Mouse (Mus musculus): ENCODE results near the gene Hmga1. TPM values are rescaled to one million over a fixed set of nuclear protein-coding genes. Genes with fewer than 3 reads are reported as not detected.

Gene Hmga1
- 384 and 389 TPM in 2 replicates for polyA plus RNA-seq (2014; fragmentation: Nextera tagmentation; extraction: Ambion mirVana)

DNA sequence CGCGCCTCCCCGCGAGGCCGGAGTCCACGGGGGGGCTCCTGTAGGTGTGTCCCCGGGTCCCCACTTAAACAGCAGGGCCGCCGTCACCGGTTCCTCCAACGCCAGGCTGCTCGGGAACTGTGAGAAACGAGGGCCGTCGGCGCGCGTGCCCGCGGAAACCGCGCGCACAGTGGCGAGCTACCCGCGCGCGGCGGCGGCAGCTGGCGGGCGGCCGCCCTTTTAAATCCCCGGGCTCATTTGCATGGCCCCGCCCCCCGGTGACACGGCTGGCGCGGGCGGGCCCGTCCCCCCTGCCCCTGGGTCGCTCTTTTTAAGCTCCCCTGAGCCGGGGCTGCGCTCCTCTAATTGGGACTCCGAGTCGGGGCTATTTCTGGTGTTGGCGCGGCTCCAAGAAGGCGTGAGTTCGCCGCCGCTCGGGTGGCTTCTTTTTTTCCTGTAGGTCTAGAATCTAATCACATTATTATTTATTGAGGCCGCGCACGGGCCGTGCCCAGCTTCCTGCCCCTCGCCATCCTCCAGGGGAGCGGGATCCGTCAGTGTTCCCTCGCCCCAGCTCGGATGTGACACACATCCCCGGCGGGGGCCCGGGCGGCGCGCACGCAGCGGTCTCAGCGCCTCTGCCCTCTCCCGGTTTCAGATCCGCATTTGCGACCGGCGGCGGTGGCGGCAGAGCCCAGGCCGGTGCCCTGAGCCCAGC lies at the start of gene Hmga1:
TSS of gene Hmga1 (plus strand) at position 183 of the 697 bp plus-strand sequence.
- Histone ChIP-seq H3K4me3 (ENCODE audit: low read depth, low read length) (peak within 1 kb of the TSS; percentile 58), H3K4me1 (replicated peaks; ENCODE audit: control insufficient read depth, insufficient read depth, low read length) (peaks cover 15% of the 10 kb centered on the region), H3K27ac (ENCODE audit: low read depth) (peak within 1 kb of the TSS; percentile 92), H3K9me3 (ENCODE audit: control insufficient read depth, low read length) (no peaks in the 10 kb centered on the region), H3K36me3 (ENCODE audit: control insufficient read depth, insufficient read depth, low read length) (peaks cover 15% of the 10 kb centered on the region; the same call in 1 of the 2 replicates), H3K27me3 (replicated peaks; ENCODE audit: control insufficient read depth, insufficient read depth, low read length) (no peaks in the 10 kb centered on the region), H3K4me2 (ENCODE audit: low read length) (peak within 1 kb of the TSS; percentile 69), H3K9ac (ENCODE audit: low read length) (peak within 1 kb of the TSS; percentile 82)
- ATAC-seq (replicated peaks; ENCODE audit: low FRiP score, low TSS enrichment, low read depth) (peak; percentile 73), DNase-seq (ENCODE audit: low spot score) (peak; percentile 93)
- WGBS, result under 1% methylated on average over 79 of the region's 79 CpGs

DNA sequence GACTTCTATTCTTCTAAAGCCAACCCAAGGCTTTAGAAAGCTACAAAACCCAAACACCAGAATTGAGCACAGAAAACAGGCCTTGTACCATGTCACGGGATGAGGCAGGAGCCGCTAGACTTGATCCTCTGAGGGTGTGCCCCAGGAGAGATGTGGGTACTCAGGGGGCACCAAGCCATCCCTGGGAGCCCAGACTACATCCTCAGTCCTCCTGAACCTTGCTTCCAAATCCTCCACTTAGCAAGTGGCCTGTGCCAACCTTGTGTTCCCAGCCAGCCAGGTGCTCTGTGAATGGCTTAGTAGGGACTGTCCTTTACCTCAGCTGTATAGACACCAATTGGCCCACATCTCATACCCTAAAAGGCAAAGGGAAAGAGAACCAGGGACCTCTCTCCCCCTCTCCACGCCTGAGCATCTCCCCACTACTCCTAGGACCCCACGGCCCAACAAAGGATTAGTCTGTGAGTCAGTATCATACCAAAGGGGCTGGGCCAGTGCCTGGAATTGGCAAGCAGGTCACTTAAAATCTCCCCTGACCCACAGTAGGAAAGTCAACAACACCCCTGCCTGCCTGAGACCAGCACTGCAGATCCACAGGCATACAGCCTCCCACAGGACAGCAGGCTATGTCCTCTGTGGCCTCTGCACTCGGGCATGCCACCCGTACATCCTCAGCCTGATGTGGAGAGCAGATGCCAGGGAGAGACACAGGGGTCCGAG lies 49.3 kb upstream of the Hmga1 start:
- 80% methylated on average over 7 of the region's 7 CpGs for WGBS
- peaks cover 66% of the 10 kb centered on the region for H3K27me3 ChIP-seq (replicated peaks; ENCODE audit: control insufficient read depth, insufficient read depth, low read length)
- no peak overlapping the region for H3K27ac ChIP-seq (ENCODE audit: low read depth)
- H3K4me3 ChIP-seq (ENCODE audit: low read depth, low read length), result no peak overlapping the region
- DNase-seq (ENCODE audit: low spot score) (no peak), ATAC-seq (replicated peaks; ENCODE audit: low FRiP score, low TSS enrichment, low read depth) (no peak)
- no peaks in the 10 kb centered on the region for H3K36me3 ChIP-seq (ENCODE audit: control insufficient read depth, insufficient read depth, low read length)
- no peak overlapping the region for H3K4me2 ChIP-seq (ENCODE audit: low read length)
- H3K4me1 ChIP-seq (replicated peaks; ENCODE audit: control insufficient read depth, insufficient read depth, low read length), result peaks cover 16% of the 10 kb centered on the region
- no peaks in the 10 kb centered on the region for H3K9me3 ChIP-seq (ENCODE audit: control insufficient read depth, low read length)
- H3K9ac ChIP-seq (ENCODE audit: low read length), result no peak overlapping the region

DNA sequence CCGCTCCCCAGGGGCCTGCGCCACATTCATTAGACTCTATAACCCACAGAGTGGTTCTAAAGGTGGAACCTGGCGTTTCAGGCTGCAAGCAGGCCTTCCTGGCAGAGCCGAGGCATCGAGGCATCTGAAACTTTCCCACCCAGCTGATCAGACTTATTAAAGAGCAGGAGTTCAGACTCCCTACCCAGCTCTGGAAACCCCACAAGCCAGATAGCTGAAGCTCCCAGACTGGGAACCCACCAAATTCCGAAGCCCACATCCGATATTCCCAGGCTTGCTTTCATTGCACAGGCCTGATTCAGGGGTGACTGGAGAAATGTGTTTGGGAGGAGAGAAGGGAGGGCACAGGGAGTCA lies 48.7 kb upstream of the Hmga1 start:
- WGBS, result 87% methylated on average over 7 of the region's 7 CpGs
- ATAC-seq (replicated peaks; ENCODE audit: low FRiP score, low TSS enrichment, low read depth), result no peak
- no peak overlapping the region for H3K4me2 ChIP-seq (ENCODE audit: low read length)

DNA sequence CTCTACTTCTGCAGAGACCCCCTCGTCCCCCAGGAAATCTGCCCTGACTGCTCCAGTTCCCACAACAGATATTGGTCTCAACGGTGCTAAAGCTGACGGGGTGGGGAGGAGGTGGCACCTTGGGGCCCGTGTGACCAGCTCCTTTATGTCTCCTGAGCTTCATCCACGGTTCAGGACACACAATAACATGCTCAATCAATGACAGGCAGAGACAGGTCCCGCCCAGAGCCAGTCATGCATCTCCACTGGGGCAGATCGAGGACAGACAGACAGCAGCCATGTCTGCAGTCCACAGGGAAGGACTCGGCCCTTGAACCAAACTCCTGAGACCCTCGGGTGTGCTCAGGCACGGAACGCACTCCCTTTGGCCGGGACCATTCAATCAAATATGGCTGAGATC lies 48.3 kb upstream of the Hmga1 start:
- peaks cover 66% of the 10 kb centered on the region for H3K27me3 ChIP-seq (replicated peaks; ENCODE audit: control insufficient read depth, insufficient read depth, low read length)
- H3K9ac ChIP-seq (ENCODE audit: low read length), result no peak overlapping the region
- no peak overlapping the region for H3K4me3 ChIP-seq (ENCODE audit: low read depth, low read length)
- H3K4me1 ChIP-seq (replicated peaks; ENCODE audit: control insufficient read depth, insufficient read depth, low read length), result peaks cover 18% of the 10 kb centered on the region
- DNase-seq (ENCODE audit: low spot score) (no peak), ATAC-seq (replicated peaks; ENCODE audit: low FRiP score, low TSS enrichment, low read depth) (no peak)
- H3K27ac ChIP-seq (ENCODE audit: low read depth), result no peak overlapping the region
- H3K36me3 ChIP-seq (ENCODE audit: control insufficient read depth, insufficient read depth, low read length), result no peaks in the 10 kb centered on the region
- H3K4me2 ChIP-seq (ENCODE audit: low read length), result no peak overlapping the region
- 69% methylated on average over 12 of the region's 12 CpGs for WGBS
- H3K9me3 ChIP-seq (ENCODE audit: control insufficient read depth, low read length), result no peaks in the 10 kb centered on the region

More for the DNA sequence above, 48.7 kb upstream of the Hmga1 start:
- H3K27me3 ChIP-seq (replicated peaks; ENCODE audit: control insufficient read depth, insufficient read depth, low read length), result peaks cover 66% of the 10 kb centered on the region
- no peaks in the 10 kb centered on the region for H3K36me3 ChIP-seq (ENCODE audit: control insufficient read depth, insufficient read depth, low read length)
- DNase-seq (ENCODE audit: low spot score), result no peak
- no peaks in the 10 kb centered on the region for H3K9me3 ChIP-seq (ENCODE audit: control insufficient read depth, low read length)
- H3K4me3 ChIP-seq (ENCODE audit: low read depth, low read length), result no peak overlapping the region
- H3K9ac ChIP-seq (ENCODE audit: low read length), result no peak overlapping the region
- no peak overlapping the region for H3K27ac ChIP-seq (ENCODE audit: low read depth)
- peaks cover 17% of the 10 kb centered on the region for H3K4me1 ChIP-seq (replicated peaks; ENCODE audit: control insufficient read depth, insufficient read depth, low read length)

DNA sequence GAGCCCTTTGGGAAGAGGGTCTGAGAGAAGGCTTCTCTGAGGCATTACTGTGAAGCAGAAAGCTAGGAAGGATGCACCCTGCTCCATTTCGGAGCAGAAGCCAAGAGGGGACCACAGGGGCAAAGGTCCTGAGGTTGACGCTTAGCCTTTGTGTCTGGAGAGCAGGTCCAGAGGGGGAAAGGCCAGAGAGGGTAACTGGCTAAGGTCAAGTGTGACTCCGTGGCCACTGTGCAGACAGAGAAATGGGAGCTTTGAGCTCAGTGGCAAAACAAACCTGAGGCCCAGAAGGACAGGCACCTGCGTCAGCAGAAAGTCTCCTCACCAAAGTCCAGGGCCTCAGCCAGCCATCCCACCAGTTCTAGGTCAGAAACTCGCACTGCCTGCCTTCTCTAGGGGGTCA lies 47.8 kb upstream of the Hmga1 start:
- Histone ChIP-seq H3K4me1 (replicated peaks; ENCODE audit: control insufficient read depth, insufficient read depth, low read length) (peaks cover 18% of the 10 kb centered on the region), H3K36me3 (ENCODE audit: control insufficient read depth, insufficient read depth, low read length) (no peaks in the 10 kb centered on the region), H3K4me2 (ENCODE audit: low read length) (no peak overlapping the region), H3K9me3 (ENCODE audit: control insufficient read depth, low read length) (no peaks in the 10 kb centered on the region), H3K4me3 (ENCODE audit: low read depth, low read length) (no peak overlapping the region), H3K9ac (ENCODE audit: low read length) (no peak overlapping the region), H3K27ac (ENCODE audit: low read depth) (no peak overlapping the region), H3K27me3 (replicated peaks; ENCODE audit: control insufficient read depth, insufficient read depth, low read length) (peaks cover 71% of the 10 kb centered on the region)
- ATAC-seq (replicated peaks; ENCODE audit: low FRiP score, low TSS enrichment, low read depth) (no peak), DNase-seq (ENCODE audit: low spot score) (no peak)
- 74% methylated on average over 5 of the region's 5 CpGs for WGBS

DNA sequence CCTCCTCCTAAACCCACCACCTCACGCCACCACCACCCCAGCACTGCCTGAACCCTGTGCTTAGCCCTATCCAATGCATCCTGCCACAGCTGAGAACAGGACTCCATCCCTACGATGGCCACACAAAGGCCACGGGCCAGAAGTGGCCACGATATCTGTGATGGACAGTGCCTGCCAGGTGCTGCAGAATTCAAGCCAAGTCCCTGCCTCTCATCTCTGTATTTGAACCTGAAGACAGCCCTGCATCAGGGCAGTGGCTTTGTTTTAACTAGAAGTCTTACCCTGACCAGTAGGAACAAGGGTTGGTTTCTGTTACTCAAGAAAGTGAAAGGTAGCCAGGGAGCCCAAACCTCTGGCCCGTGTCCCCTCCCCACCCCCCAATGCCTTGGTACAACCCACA lies 47.2 kb upstream of the Hmga1 start:
- Histone ChIP-seq H3K36me3 (ENCODE audit: control insufficient read depth, insufficient read depth, low read length) (no peaks in the 10 kb centered on the region), H3K9ac (ENCODE audit: low read length) (no peak overlapping the region), H3K27me3 (replicated peaks; ENCODE audit: control insufficient read depth, insufficient read depth, low read length) (peaks cover 75% of the 10 kb centered on the region), H3K9me3 (ENCODE audit: control insufficient read depth, low read length) (no peaks in the 10 kb centered on the region), H3K4me2 (ENCODE audit: low read length) (no peak overlapping the region), H3K4me1 (replicated peaks; ENCODE audit: control insufficient read depth, insufficient read depth, low read length) (peaks cover 21% of the 10 kb centered on the region), H3K27ac (ENCODE audit: low read depth) (no peak overlapping the region), H3K4me3 (ENCODE audit: low read depth, low read length) (no peak overlapping the region)
- ATAC-seq (replicated peaks; ENCODE audit: low FRiP score, low TSS enrichment, low read depth) (no peak), DNase-seq (ENCODE audit: low spot score) (no peak)
- WGBS, result 90% methylated on average over 5 of the region's 5 CpGs

DNA sequence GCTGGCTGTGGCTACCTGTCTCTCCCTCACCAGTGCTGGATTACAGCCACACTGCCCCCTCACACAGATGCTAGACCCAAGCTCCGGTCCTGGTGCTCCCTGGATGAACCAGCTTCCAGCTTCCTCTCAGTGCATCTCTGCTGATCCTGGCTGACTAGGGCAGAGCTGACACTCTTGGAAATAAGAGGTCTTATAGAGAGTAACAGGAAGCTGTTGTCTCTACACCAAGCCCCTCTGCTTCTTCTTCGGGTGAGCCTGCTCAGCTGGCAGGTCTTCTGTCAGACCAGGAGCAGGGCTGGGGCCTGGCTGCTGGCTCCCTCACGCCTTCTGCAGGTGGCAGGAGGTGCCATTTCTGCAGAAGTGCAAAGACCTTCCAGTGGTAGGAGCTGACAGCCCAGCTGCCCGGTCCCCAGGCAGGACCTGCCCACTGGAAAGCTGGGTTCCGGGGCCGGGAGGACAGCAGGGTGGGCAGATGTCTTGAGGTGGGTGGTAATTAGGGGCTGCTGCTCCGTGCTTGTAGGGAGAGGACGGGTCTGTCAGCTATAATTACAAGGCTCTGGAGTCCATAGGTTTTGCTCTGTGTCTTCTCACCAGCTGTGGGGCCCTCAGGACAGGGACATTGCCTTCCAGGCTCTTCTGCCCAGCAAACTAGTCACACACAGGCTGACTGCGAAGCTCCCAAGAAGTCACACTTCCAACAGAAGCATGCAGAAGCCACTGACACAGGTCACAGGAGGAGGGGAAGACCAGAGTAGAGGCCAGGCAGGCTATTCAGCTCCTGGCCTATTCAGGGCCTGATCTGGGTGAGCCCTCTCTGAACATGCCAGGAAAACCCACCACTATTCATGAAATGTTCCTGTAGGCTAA lies 45.8 kb upstream of the Hmga1 start:
- no peak overlapping the region for H3K27ac ChIP-seq (ENCODE audit: low read depth)
- 55% methylated on average over 9 of the region's 9 CpGs for WGBS

DNA sequence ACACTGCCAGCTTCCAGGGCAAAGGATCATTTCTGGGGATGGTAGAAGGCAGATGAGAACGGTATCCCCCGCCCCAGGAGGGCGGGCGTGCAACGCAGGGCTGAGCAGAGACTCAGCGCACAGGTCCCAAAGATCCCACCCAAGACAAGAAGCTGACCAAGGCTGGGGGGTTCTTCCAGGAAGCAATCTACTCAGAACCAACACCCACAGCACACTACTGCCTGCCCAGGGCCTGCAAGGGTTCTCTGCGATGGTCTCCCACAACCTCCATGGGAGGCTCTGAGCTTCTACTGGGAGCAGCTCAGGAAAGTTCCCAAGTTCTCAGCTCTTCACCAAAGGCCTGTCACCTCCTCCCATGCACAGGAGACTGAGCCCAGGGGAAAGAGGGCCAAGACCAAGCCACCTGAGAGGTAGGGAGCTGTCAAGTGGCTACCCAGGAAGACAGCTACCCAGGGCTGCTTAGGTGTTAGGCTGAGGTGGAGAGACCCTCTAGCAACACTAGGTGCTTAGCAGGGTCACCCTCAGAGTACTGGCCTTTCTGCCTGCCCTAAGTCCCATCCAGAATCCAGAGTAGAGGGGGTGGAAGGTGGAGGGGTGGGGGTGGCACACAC lies 45.1 kb upstream of the Hmga1 start:
- Histone ChIP-seq H3K4me1 (replicated peaks; ENCODE audit: control insufficient read depth, insufficient read depth, low read length) (peaks cover 13% of the 10 kb centered on the region; the same call in 1 of the 2 replicates), H3K27ac (ENCODE audit: low read depth) (no peak overlapping the region), H3K36me3 (ENCODE audit: control insufficient read depth, insufficient read depth, low read length) (no peaks in the 10 kb centered on the region), H3K4me2 (ENCODE audit: low read length) (no peak overlapping the region), H3K4me3 (ENCODE audit: low read depth, low read length) (no peak overlapping the region), H3K9ac (ENCODE audit: low read length) (no peak overlapping the region), H3K9me3 (ENCODE audit: control insufficient read depth, low read length) (no peaks in the 10 kb centered on the region), H3K27me3 (replicated peaks; ENCODE audit: control insufficient read depth, insufficient read depth, low read length) (peaks cover 84% of the 10 kb centered on the region)
- 78% methylated on average over 7 of the region's 7 CpGs for WGBS
- no peak for ATAC-seq (replicated peaks; ENCODE audit: low FRiP score, low TSS enrichment, low read depth)
- no peak for DNase-seq (ENCODE audit: low spot score)

More for the DNA sequence above, 45.8 kb upstream of the Hmga1 start:
- H3K36me3 ChIP-seq (ENCODE audit: control insufficient read depth, insufficient read depth, low read length), result no peaks in the 10 kb centered on the region
- peaks cover 21% of the 10 kb centered on the region for H3K4me1 ChIP-seq (replicated peaks; ENCODE audit: control insufficient read depth, insufficient read depth, low read length)
- DNase-seq (ENCODE audit: low spot score), result no peak
- H3K4me2 ChIP-seq (ENCODE audit: low read length), result no peak overlapping the region
- H3K9me3 ChIP-seq (ENCODE audit: control insufficient read depth, low read length), result no peaks in the 10 kb centered on the region
- no peak overlapping the region for H3K9ac ChIP-seq (ENCODE audit: low read length)
- peaks cover 79% of the 10 kb centered on the region for H3K27me3 ChIP-seq (replicated peaks; ENCODE audit: control insufficient read depth, insufficient read depth, low read length)
- H3K4me3 ChIP-seq (ENCODE audit: low read depth, low read length), result no peak overlapping the region
- no peak for ATAC-seq (replicated peaks; ENCODE audit: low FRiP score, low TSS enrichment, low read depth)
